Mouse (Mus musculus): ENCODE measurements at regions not wholly inside any gene's neighbourhood (a gene's known extent, or its start where the extent isn't known, plus 50 kb on each side); places are given as distances from the start of the nearest gene placed in this dataset.

DNA sequence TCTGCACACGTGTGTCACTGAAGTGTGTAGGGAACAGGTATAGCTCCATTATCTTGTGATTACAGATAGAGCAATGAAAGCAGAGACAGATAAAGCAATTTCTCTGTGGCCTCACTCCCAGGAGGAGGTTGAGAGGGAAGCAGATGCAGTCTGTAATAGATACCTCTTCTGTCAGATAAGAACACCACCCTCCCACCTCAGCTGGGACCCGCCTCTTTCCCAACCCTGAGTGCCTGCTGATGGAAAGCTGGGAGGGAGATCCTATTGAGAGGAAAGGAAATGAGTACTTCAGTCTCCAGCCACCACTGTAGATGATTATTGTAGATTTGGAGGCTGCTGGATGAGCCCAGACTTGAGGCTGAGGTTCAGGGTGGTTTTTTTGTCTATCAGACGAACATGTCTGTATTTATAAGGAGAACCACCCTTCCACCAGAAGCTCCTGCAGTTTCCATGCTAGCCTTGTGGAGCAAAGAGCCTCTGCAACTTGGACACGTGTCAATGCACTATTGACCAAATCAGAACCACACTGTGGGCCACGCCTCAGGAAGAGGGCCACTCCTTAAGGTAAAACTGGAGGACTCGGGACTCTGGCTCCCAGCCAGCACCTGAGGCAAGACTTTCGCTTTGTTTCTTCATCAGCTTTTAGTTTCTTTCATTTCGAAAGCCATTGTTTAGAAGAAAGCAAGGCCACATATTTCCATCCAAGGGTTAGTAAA is 55.3 kb upstream of the Plekha5 start:
- in situ Hi-C loops (cut with MboI, MseI): no loop called here

DNA sequence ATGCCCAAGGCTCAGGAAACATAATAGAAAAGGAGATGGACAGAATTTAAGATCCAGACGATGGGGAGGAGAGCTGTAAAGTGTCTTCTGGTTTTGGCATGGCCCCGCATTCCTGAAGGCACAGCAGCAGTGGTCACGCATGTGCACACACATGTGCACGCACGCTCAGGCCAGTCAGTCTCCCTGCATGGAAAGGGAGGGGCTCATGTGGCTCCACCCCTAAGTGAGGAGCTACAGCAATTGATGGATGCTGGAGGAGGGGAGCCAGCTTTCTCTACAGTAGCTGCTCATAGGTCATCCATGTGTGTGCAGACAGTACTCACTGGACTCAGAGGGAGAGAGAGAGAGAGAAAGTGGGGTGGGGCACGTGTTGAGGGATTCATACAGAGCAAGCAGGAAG is 56.6 kb upstream of the Plekha5 start:
- in situ Hi-C loops (cut with MboI, MseI): no loop called here

DNA sequence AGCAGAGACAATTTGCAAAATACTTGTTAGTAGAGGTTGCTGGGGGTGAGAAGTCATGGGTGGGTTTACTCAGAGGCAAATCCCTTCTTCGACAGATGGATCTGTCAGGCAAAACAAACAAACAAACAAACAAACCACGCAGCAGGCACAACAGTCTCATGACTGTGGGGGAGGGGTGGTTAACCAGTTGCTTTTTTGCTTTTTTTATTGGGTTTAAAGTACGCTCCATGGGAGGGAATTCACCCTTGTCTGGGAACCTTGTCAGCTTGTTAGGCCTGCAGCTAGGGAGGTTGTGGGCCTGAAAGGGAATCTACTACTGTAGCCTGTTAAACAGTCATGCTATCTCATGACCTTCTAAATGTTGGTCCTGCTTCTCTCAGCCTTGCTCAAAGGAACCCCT is 57.1 kb upstream of the Plekha5 start:
- in situ Hi-C loops (cut with MboI, MseI): no loop called here

DNA sequence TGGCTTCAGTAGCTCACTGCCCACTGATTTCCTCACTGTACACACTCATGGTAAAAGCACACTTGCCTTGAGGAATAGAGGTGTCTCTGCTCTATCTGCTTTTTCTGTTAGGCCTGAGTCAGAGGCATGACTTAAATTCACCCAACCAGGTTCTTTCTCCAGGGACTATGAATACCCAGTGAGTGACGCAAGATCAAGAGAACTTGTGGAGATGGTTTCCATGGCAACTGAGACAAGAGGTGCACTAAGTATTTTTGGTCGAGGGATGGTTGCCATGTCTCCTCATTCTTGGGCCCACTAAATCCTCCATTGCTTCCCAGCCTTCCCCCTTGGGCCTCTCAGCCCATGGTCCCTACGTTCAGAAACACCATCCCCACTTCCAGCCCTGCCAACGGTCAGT is 62.9 kb upstream of the Plekha5 start:
- in situ Hi-C loops (cut with MboI, MseI): no loop called here

DNA sequence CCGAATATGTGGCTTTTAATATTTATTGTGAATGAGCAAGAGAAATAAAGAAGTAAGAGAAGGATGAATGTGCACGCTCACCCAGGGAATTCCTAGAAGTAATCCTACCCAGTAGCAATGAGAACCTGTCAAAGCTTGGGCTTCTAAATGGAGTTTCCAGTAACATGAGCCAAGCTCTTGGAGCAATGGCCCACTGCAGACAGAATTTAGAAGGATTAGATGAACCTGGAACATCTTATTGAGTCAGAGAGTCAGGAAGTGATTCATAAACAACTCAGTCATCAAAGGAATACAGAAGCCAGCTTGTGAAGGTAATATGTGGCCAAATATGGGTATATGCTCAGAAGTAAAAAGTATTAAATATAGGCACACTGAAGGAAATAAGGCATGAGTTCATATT is 66.0 kb upstream of the Plekha5 start:
- in situ Hi-C loops (cut with MboI, MseI): no loop called here

DNA sequence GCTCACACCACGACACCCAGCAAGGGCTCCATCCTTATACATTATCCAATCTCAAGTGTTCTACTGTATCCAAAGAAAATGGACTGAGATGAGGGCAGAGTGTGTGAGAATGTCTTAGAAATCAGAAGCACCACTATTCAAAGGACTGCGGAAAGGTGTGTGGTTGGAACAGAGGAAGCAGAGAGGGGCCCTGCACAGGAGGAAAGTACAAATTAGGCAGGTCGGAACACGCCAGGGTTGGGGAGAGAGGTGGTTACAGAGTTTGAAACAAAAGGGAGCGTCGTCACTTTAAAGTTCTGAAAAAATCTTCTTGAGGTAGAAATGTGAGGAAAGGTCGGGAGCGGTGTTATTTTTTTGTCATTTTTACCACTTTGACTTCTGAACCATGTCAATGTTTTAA is 66.6 kb upstream of the Plekha5 start:
- in situ Hi-C loops (cut with MboI, MseI): no loop called here

DNA sequence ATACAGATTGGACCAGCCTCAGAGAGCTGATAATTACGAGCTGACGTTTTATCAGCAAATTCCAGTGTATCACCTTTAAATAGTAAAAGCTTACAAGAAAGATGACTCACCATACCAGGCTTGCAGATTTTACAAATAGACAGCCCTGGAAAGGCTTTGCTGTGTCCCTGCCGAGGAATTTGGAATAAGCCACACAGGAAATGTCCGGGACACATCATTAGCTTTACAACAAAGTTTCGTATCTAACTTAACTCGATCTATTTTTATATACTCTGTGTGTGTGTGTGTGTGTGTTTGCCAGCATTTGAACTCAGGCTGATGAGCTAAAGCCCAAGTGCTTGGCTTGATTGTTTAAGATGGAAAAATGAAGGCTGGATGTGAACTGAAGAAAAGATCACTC is 69.8 kb upstream of the Plekha5 start:
- in situ Hi-C loops (cut with MboI, MseI): no loop called here

DNA sequence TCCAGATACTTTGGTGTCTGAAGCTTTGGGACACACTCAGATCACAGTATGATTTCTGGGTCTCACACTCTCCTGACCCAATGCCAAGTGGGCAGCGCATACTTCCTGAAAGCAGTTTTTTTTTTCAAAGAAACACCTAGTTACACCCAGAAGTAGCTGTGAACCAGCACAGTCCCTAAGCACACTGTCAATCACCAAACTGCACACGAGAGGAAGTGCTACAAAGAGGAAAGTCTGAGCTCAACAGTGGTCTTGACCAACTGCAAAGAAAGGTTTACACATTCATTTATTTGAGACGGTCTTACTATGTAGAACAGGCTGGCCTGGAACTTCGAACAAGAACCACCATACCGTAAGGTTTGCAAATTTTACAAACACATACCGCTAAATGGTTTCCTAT is 70.2 kb upstream of the Plekha5 start:
- in situ Hi-C loops (cut with MboI, MseI): no loop called here

DNA sequence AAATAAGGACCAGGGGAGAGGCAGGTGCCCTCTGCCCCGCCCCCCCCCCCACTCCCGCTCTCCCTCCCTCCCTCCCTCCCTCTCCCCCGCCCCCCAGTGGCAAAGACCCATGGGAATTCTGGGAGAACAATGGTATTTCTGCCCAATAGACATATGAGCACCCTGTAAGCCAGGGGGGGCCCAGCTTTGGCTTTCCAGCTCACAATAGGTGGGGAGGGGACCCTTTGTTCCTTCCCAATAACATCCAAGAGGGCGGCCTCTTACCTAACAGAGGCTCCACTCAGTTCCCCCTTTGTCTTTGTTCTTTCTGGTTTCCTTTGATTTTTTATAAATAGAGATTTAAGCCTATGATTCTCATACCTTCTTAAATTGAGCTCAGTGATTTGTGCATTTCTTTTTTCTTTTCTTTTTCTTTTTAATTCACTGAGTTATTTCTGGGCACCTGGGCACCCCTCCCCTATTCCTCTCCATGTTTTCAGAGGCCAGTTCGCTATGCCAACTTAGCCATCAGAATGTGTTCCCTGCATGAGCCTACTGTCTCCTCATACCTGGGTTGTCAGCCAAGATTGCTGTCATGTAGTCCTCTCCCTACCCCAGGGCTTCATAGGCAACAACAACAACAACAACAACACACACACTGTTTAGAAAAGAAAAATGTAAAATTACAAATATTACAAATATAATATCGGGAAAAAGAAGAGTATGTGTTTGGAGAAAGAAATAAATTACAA is 72.3 kb upstream of the Plekha5 start:
- in situ Hi-C loops (cut with MboI, MseI): no loop called here

DNA sequence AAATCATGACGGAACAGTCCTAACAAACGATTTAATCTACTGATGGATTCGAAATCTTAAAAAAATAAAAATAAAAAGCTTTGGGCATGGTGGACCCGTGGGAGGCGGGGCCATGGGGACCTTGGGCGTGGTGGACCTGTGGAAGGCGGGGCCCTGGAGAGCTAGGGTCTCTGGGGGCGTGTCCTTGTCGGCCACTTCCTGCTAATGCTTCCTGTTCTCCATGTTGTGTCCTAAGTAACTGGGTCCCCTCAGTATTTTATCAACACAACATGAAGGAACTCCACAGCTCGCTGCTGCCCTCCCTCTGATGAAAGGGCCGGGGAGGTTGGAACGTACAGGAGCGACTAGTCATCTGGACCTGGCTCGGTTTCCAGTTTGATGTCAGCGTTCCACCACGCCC is 75.3 kb upstream of the Plekha5 start:
- in situ Hi-C loops (cut with MboI, MseI): no loop called here

DNA sequence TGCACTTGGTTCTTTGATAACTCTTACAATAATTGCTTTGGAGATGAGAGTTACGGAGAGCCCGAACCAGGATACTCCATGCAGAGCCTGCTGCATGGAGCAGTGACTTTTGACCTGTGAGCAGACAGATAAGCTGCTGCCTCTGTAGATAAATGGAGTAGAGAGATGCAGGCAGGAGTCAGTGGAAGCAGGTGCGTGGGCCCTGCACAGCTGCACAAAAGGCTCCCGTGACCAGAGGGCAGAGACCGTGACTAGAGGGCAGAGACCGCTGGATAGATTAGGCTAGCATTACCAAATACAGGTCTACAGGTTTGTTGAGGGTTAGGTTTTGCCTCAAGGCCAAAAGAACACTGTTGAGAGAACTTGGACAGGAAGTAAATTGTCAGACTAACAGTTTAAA is 76.9 kb upstream of the Plekha5 start:
- in situ Hi-C loops (cut with MboI, MseI): no loop called here

DNA sequence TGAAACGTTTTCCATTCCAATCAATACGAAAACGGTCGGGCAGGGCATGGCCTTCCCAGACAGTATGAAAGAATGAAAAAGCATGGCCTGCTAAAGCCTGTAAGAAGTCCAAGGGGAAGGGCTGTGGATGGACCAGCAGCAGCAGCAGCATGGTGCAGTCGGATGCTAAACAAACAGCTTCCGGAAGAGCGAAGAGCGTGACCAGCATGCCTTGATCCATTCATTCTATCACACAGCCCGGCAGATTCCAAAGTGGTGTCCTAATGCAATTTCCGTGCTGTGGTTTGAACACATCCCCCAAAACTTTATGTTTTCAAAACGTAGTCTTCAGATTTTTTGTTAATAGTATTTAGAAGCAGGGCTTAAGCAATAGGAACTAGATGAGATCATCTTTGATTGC is 80.2 kb upstream of the Plekha5 start:
- in situ Hi-C loops (cut with MboI, MseI): no loop called here

DNA sequence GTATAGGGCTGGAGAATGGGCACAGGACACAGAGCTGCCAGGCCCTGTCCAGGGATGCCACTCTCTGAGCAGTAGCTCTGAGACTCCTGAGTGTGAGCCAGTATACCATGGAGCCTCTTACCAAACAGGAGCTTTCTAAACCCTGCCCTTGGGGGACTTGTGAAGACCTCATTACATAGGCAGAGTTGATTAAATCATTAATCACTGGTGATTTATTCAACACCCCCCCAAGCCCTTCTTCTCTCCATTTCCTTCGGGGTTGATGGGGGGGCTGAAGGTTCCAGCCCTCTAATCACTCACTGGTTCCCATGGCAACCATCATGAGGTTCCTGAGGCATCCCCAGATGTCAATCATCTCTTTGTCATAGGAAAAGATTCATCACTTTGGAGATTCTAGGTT is 81.0 kb upstream of the Plekha5 start:
- in situ Hi-C loops (cut with MboI, MseI): no loop called here

DNA sequence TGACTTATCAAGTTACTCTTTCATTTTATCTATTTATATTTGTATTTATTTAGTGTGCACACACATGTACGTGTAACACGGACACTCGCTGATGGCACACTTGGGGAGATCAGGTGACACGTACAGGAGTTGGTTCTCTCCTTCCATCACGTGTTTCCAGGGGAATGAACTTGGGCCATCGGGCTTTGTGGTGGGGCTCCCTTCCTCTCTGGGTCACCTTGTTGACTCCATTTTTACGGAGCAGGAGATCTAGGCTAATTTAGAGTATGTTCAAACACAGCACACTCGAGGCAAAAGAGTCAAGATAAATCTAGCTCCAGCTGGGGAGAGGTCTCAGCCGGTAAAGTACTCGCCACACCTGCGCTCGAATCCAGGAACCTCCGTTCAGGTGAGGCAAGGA is 84.1 kb upstream of the Plekha5 start:
- in situ Hi-C loops (cut with MboI, MseI): no loop called here

DNA sequence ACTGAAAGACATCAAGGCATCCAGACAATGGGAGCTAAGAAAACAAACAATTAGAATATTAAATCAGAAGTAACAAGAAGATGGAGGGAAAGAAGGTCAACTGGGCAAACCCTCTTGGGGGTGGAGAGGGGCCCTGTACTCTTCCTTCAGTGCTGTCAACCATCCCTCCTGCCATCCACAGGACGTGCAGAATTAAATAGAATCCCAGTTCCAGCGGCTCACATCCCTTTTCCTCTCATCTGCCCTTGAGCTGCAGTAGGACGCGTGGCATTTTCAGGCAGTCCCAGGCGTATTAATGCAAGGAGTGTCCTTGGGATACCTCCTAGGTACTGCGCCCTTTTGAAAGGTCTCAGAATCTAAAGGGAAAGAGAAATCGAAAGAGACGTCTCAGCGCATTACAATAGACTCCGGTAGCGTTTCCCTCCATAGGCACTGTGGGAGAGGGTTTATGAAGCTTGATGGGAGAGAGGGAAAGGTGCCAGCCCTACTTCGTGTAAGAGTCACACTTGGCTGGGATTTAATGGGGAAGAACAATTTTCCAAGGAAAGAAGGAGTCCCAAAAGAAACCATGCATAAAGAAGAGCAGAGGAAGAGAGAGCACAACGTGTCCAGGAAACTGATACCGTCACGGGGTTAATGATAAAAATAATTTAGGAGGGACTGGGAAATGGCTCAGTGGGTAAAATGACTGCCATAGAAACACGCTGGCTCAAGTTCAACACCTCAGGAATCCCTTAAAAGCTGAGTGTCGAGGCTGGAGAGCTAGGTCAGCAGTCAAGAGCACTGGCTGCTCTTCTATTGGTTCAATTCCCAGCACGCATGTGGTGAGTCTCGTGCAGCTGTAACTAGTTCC is 85.7 kb upstream of the Plekha5 start:
- in situ Hi-C loops (cut with MboI, MseI): no loop called here

DNA sequence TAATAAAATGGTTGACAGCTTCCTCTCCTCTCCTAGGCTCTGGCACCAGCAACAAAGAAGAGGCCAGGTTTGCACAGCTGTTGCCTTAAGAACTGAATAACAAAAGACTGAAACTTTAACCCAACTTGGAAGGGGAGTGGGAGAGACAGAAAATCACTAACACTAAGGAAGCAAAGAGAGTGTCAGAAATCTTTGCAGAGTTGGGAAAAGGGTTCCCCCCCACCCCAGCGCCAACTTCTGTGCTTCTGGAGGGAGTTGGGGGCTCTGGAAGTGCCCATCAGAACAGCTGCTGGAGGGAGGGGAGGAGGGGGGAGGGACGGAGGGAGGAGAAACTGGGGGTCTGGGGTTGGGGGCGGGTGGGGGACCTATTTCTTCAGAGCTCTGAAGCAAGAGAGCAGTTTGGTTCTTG is 86.8 kb upstream of the Plekha5 start:
- in situ Hi-C loops (cut with MboI, MseI): no loop called here

DNA sequence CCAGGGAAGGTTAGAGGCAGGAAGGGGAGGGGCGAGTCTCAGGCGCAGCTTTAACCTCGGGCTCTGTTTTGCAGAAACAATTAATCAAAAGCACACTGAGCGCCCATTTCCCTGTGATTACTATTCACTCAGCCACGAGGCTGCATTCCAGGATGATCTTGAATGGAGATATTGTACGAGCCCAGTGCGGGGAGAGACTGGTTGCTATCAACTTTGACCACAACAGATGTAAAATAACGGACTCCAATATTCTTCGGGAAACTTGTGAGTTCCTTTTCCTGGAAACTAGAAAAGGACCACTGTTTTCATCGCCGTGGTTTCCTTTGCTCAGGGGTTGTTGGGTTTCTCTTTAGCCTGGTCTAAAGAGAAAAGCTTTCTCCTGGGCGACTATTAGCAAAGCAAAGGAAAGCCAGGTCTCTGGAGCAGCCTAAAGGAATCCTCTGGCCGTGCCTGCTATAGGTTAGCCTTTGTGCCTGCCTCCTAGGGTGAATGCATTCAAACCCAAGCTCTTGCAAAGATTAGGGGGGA is 87.4 kb upstream of the Plekha5 start:
- in situ Hi-C loops (cut with MboI, MseI): no loop called here

DNA sequence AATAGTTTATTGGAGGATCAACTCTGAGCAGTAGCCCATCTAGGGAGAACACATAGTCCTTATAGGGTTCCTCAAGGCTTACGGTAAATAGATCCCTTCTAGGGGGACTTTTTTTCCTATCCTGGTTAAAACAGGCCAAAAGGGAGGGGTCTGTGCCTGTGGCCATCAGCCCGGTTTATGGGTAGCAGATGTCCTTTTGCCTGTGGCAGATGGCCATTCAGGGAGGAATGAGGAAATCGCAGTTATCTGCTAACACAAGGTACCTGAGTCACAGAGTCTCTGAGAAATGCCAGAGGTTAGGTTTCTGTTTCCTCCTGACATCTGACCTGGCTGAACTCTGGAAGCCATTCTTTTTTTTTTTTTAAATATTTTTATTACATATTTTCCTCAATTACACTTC is 90.5 kb upstream of the Plekha5 start:
- in situ Hi-C loops (cut with MboI, MseI): no loop called here

DNA sequence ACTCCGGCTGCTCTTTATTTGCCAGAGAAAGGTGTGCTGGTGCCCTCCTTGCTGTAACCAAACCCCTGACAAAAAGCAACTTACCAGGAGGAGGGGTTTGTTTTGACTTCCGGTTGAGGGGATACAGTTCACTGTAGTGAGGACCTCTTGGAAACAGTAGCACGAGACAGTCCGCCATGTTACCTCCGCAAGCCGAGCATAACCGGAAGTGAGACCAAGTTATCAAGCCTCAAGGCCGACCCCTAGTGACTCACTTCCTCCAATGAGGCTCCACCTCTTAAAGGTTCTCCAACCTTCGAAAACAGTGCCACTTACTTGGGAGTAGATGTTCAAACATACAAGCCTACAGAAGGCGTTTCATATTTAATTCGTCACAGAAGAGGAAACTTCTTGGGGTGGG is 115.2 kb upstream of the Plekha5 start:
- in situ Hi-C loops (cut with MboI, MseI): no loop called here

DNA sequence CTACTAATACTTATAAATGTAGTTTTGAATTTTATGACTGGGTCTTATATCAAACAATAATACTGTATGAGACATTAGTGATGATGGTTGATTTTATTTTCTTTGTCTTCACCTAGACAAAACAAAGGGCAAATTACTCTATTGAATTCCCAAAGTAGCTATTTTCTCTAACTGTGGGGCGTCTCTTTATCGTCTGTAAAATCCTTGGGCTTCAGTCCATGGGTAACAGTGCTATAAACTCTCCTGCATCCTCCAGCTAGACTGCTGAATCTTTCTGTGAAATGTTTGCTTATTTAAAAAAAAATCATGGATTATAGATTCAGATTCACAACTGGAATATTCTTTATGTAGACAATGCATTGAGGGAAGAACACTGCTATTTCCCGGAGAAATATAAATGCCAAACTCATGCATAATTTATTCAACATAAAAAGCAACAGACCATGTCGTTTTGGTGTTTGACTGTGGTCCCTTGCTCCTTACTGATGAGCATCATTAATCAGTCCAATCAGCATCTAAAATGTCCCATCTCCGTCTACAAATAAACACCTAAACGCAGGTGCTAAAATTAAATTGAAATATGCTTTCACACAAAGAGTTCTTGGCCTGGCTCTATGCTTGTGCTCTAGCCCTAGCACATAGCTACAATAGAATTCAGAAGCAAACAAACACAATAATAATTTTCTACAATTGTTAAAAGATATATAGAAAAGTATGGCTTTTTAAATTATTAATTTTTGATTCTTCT is 116.9 kb upstream of the Plekha5 start:
- in situ Hi-C loops (cut with MboI, MseI): no loop called here

DNA sequence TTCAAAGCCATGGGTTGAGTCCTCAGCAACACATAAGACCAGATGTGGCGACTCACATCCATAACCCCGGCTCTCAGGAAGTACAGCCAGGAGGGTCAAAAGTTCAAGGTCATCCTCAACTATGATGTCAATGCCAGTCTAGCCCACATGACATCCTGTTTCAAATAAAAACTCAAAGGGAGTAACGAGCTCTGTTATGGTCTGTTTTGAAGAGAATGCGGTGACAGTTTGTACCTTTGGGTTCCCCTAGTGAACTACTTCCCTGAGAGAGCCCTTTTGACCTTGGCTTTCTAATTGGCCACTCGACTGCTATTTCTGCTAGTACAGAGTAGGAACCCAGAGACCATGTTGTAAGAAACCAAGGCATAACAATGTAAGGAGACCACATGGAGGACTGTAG is 119.7 kb upstream of the Plekha5 start:
- in situ Hi-C loops (cut with MboI, MseI): no loop called here
